22 mouse cellular contexts compared by ENCODE assay signal in the genomic region with DNA sequence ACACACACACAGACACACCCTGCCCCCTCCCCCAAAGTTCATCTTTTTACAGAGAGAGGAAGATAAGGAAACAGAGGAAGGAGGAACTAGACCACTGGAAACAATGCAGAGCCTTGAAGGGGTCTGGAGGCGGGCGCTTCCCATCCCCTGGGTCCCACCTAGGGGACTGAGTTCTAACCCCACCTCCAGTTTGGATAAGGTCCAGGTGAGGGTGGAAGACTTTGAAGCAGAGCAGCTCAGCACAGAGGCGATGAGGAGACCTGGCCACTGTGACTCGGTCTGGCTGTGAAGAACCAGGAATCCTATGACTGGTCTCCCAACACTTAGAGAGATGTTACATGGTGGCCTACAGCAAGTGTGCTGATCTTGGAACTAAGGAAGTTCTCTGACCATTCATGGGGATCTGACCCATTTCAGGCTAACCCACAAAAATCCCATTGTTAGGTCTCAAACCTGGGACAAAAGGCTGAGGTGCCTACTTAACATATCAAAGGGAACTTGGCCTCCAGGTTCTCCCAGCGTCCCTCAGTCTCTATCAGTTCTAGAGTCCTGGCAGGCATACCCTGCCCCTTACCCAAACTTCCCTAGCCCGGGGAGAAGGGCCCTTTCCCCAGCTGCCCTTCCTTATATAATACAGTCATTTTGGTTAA. TPM values are rescaled to one million over a fixed set of nuclear protein-coding genes. Genes with fewer than 3 reads are reported as not detected.
DNase-seq lines count a peak whose midpoint lies in the region; ATAC-seq lines count a peak whose summit lies in the region.
"Had no signal": no experiment of that assay in that cellular context is flagged by ENCODE, and none has a peak within 500 bp of the region (broad histone marks: within the 10 kb centered on the region; RNA-seq: fewer than 3 reads in every experiment).

No protein-coding gene starts in this region.

- peak overlapping the region; percentile 31 for H3K27ac ChIP-seq in forebrain, embryonic 10.5 days
- H3K27ac ChIP-seq in forebrain, embryonic 16.5 days (ENCODE audit: low read length): no peak overlapping the region
- peak overlapping the region; percentile 76 for H3K27ac ChIP-seq in midbrain, embryonic 10.5 days (replicated peaks)
- H3K27ac ChIP-seq in midbrain, embryonic 16.5 days (ENCODE audit: low read length): no peak overlapping the region
- H3K27ac ChIP-seq in limb, embryonic 10.5 days: peak overlapping the region; percentile 77
- H3K27ac ChIP-seq: embryonic facial prominence, embryonic 15.5 days; forebrain, embryonic 15.5 days; hindbrain, embryonic 13.5 days; hindbrain, postnatal 0 days had no signal

- H3K4me3 ChIP-seq in forebrain, embryonic 10.5 days: no peak overlapping the region
- H3K4me3 ChIP-seq in forebrain, embryonic 16.5 days (replicated peaks; ENCODE audit: low read length): no peak overlapping the region
- no peak overlapping the region for H3K4me3 ChIP-seq in midbrain, embryonic 10.5 days
- H3K4me3 ChIP-seq in midbrain, embryonic 16.5 days (ENCODE audit: low read depth, low read length): no peak overlapping the region
- H3K4me3 ChIP-seq in limb, embryonic 10.5 days: no peak overlapping the region
- H3K4me3 ChIP-seq: embryonic facial prominence, embryonic 15.5 days; erythroblast, embryonic 14.5 days; forebrain, embryonic 15.5 days; heart, embryonic 12.5 days; hindbrain, embryonic 13.5 days had no signal

- no peak overlapping the region for H3K9ac ChIP-seq in forebrain, embryonic 16.5 days (replicated peaks; ENCODE audit: low read depth, low read length)
- no peak overlapping the region for H3K9ac ChIP-seq in midbrain, embryonic 16.5 days (ENCODE audit: low read depth, low read length)
- H3K9ac ChIP-seq: embryonic facial prominence, embryonic 15.5 days; forebrain, embryonic 15.5 days; heart, embryonic 12.5 days; hindbrain, embryonic 13.5 days had no signal

- peaks cover 28% of the 10 kb centered on the region for H3K4me1 ChIP-seq in forebrain, embryonic 10.5 days
- H3K4me1 ChIP-seq in forebrain, embryonic 16.5 days (replicated peaks; ENCODE audit: control insufficient read depth, insufficient read depth, low read length): peaks cover 8% of the 10 kb centered on the region
- peaks cover 31% of the 10 kb centered on the region for H3K4me1 ChIP-seq in midbrain, embryonic 10.5 days
- peaks cover 17% of the 10 kb centered on the region for H3K4me1 ChIP-seq in midbrain, embryonic 16.5 days (ENCODE audit: control insufficient read depth, insufficient read depth, low read length)
- H3K4me1 ChIP-seq in limb, embryonic 10.5 days: peaks cover 26% of the 10 kb centered on the region

- 76% methylated on average over 6 of the region's 6 CpGs for WGBS in forebrain, embryonic 10.5 days
- 60% methylated on average over 6 of the region's 6 CpGs for WGBS in forebrain, embryonic 16.5 days
- 74% methylated on average over 6 of the region's 6 CpGs for WGBS in midbrain, embryonic 10.5 days
- 75% methylated on average over 6 of the region's 6 CpGs for WGBS in midbrain, embryonic 16.5 days
- 83% methylated on average over 6 of the region's 6 CpGs for WGBS in limb, embryonic 10.5 days

- no peaks in the 10 kb centered on the region for H3K9me3 ChIP-seq in forebrain, embryonic 10.5 days
- H3K9me3 ChIP-seq in forebrain, embryonic 16.5 days (ENCODE audit: control insufficient read depth, low read length): no peaks in the 10 kb centered on the region
- no peaks in the 10 kb centered on the region for H3K9me3 ChIP-seq in midbrain, embryonic 10.5 days (replicated peaks)
- H3K9me3 ChIP-seq in midbrain, embryonic 16.5 days (replicated peaks; ENCODE audit: control insufficient read depth, low read length, poor library complexity, severe bottlenecking): no peaks in the 10 kb centered on the region
- no peaks in the 10 kb centered on the region for H3K9me3 ChIP-seq in limb, embryonic 10.5 days (replicated peaks)
- H3K9me3 ChIP-seq: embryonic facial prominence, embryonic 15.5 days; forebrain, embryonic 15.5 days; G1E; heart, embryonic 12.5 days; hindbrain, embryonic 13.5 days had no signal

- peaks cover 12% of the 10 kb centered on the region for H3K27me3 ChIP-seq in forebrain, embryonic 10.5 days (ENCODE audit: poor library complexity, severe bottlenecking)
- no peaks in the 10 kb centered on the region for H3K27me3 ChIP-seq in forebrain, embryonic 16.5 days (replicated peaks; ENCODE audit: control insufficient read depth, insufficient read depth, low read length)
- H3K27me3 ChIP-seq in midbrain, embryonic 10.5 days (ENCODE audit: low read depth, poor library complexity, severe bottlenecking): no peaks in the 10 kb centered on the region
- no peaks in the 10 kb centered on the region for H3K27me3 ChIP-seq in midbrain, embryonic 16.5 days (ENCODE audit: control insufficient read depth, insufficient read depth, low read depth, low read length)
- H3K27me3 ChIP-seq in limb, embryonic 10.5 days (ENCODE audit: low read depth, poor library complexity, severe bottlenecking): no peaks in the 10 kb centered on the region
- H3K27me3 ChIP-seq: embryonic facial prominence, embryonic 15.5 days; forebrain, embryonic 15.5 days; heart, embryonic 12.5 days; hindbrain, embryonic 13.5 days had no signal

- DNase-seq in forebrain, embryonic 10.5 days (ENCODE audit: extremely low spot score, low spot score): no peak
- no peak for DNase-seq in midbrain, embryonic 10.5 days (ENCODE audit: low spot score)
- peak; percentile 90 for DNase-seq in ES-CJ7 (ENCODE audit: low read depth, low spot score)
- no peak for DNase-seq in limb, embryonic 10.5 days (ENCODE audit: low spot score)
- DNase-seq: adrenal gland, adult 2 months; adrenal gland, postnatal 36 days; B cell, adult 2 months; cerebellum, adult 2 months; cerebellum, postnatal 14 days; gastrocnemius, postnatal 10 days had no signal

- H3K4me2 ChIP-seq in forebrain, embryonic 16.5 days (ENCODE audit: low read length): no peak overlapping the region
- no peak overlapping the region for H3K4me2 ChIP-seq in midbrain, embryonic 16.5 days (ENCODE audit: low read length)
- H3K4me2 ChIP-seq: embryonic facial prominence, embryonic 15.5 days; forebrain, embryonic 15.5 days; heart, embryonic 12.5 days; hindbrain, embryonic 13.5 days had no signal

- ATAC-seq in forebrain, embryonic 16.5 days: no peak
- no peak for ATAC-seq in midbrain, embryonic 16.5 days
- no peak for ATAC-seq in megakaryocyte-erythroid progenitor cell, adult 5-6 weeks (replicated peaks; ENCODE audit: low FRiP score, low TSS enrichment, poor library complexity, severe bottlenecking)
- ATAC-seq: CD4-positive, CD25-positive, alpha-beta regulatory T cell, adult 4 months; forebrain, embryonic 15.5 days had no signal

- H3K36me3 ChIP-seq in forebrain, embryonic 10.5 days (replicated peaks): no peaks in the 10 kb centered on the region
- no peaks in the 10 kb centered on the region for H3K36me3 ChIP-seq in forebrain, embryonic 16.5 days (ENCODE audit: control insufficient read depth, insufficient read depth)
- no peaks in the 10 kb centered on the region for H3K36me3 ChIP-seq in midbrain, embryonic 10.5 days
- no peaks in the 10 kb centered on the region for H3K36me3 ChIP-seq in midbrain, embryonic 16.5 days (ENCODE audit: control insufficient read depth, insufficient read depth, low read length)
- H3K36me3 ChIP-seq in limb, embryonic 10.5 days: no peaks in the 10 kb centered on the region
- H3K36me3 ChIP-seq: embryonic facial prominence, embryonic 15.5 days; forebrain, embryonic 15.5 days; G1E; heart, embryonic 12.5 days; hindbrain, embryonic 13.5 days had no signal

RNA-seq across cellular contexts. Expression of a gene that starts 13.6 kb away (rescaled TPM):
- polyA plus RNA-seq in forebrain, embryonic 10.5 days (2016; fragmentation: Nextera tagmentation; extraction: Ambion mirVana): 16.8 and 24.4 TPM in 2 replicates
- polyA plus RNA-seq in forebrain, embryonic 16.5 days (2015; fragmentation: Nextera tagmentation; extraction: Ambion mirVana): 63.1 and 94.4 TPM in 2 replicates
- 17.4 and 29.0 TPM in 2 replicates for polyA plus RNA-seq in midbrain, embryonic 10.5 days (2016; fragmentation: Nextera tagmentation; extraction: Ambion mirVana)
- polyA plus RNA-seq in midbrain, embryonic 16.5 days (2015; fragmentation: Nextera tagmentation; extraction: Ambion mirVana): 83.5 and 89.1 TPM in 2 replicates
- 5.9 and 6.5 TPM in 2 replicates for polyA plus RNA-seq in limb, embryonic 10.5 days (2016; fragmentation: Nextera tagmentation; extraction: Ambion mirVana)
- total RNA-seq in megakaryocyte-erythroid progenitor cell, adult 5-6 weeks (2014; fragmentation: Nextera tagmentation): not detected in 2 replicates
- not detected in 2 replicates for total RNA-seq in megakaryocyte-erythroid progenitor cell, adult 5-6 weeks (2017)
- total RNA-seq: common myeloid progenitor, adult 5-6 weeks; G1E had no signal
- polyA plus RNA-seq: CD4-positive, CD25-positive, alpha-beta regulatory T cell, adult 4 months; erythroblast, embryonic 14.5 days; G1E had no signal

RNA-seq across cellular contexts. Expression of a gene that starts 25.9 kb away (rescaled TPM):
- polyA plus RNA-seq in forebrain, embryonic 10.5 days (2016; fragmentation: Nextera tagmentation; extraction: Ambion mirVana): 91.3 and 91.7 TPM in 2 replicates
- 83.3 and 101 TPM in 2 replicates for polyA plus RNA-seq in forebrain, embryonic 16.5 days (2015; fragmentation: Nextera tagmentation; extraction: Ambion mirVana)
- polyA plus RNA-seq in midbrain, embryonic 10.5 days (2016; fragmentation: Nextera tagmentation; extraction: Ambion mirVana): 96.7 and 101 TPM in 2 replicates
- polyA plus RNA-seq in midbrain, embryonic 16.5 days (2015; fragmentation: Nextera tagmentation; extraction: Ambion mirVana): 90.3 and 92.0 TPM in 2 replicates
- polyA plus RNA-seq in limb, embryonic 10.5 days (2016; fragmentation: Nextera tagmentation; extraction: Ambion mirVana): 84.6 and 89.8 TPM in 2 replicates
- 43.3 and 53.4 TPM in 2 replicates for total RNA-seq in megakaryocyte-erythroid progenitor cell, adult 5-6 weeks (2014; fragmentation: Nextera tagmentation)
- 48.4 and 57.5 TPM in 2 replicates for total RNA-seq in megakaryocyte-erythroid progenitor cell, adult 5-6 weeks (2017)

Comparison
In these comparisons a context has a peak if more than half of its experiments do, and no peak if none do; other contexts are left out.
1. H3K27ac ChIP-seq: peak in forebrain, embryonic 10.5 days (single experiment), midbrain, embryonic 10.5 days (single experiment) and limb, embryonic 10.5 days (single experiment); none in forebrain, embryonic 16.5 days (single experiment) and midbrain, embryonic 16.5 days (single experiment).